Mouse (Mus musculus) intestine, postnatal 0 days (tissue): ENCODE data around the gene Dnal4. TPM values are rescaled to one million over a fixed set of nuclear protein-coding genes. Genes with fewer than 3 reads are reported as not detected.
A peak's percentile ranks its signal among the peaks of the same experiment; 100 is the strongest.

ENCODE experiments used
- ATAC-seq: fragments of 200-750 bp; cut with Nextera tagmentation; 2 replicates; pipeline ENCODE4 v1.8.0; 2017; ENCODE audit warnings: mild to moderate bottlenecking, moderate TSS enrichment, moderate library complexity
- H3K27ac ChIP-seq: fragments of 300-500 bp; sonication (generic); 2 replicates; pipeline ENCODE4 v1.5.1; 2014; ENCODE audit warnings: mild to moderate bottlenecking, low read depth, low read length, moderate library complexity
- H3K27me3 ChIP-seq: fragments of 300-500 bp; sonication (generic); replicated peaks from 2 replicates; pipeline ENCODE4 v1.6.1; 2014; ENCODE audit warnings: low read length, mixed read lengths; ENCODE audit not compliant: control insufficient read depth, insufficient read depth
- H3K36me3 ChIP-seq: fragments of 300-500 bp; sonication (generic); 2 replicates; pipeline ENCODE4 v1.6.1; 2014; ENCODE audit warnings: mild to moderate bottlenecking, moderate library complexity; ENCODE audit not compliant: control insufficient read depth, insufficient read depth
- H3K4me1 ChIP-seq: fragments of 300-500 bp; sonication (generic); replicated peaks from 2 replicates; pipeline ENCODE4 v1.6.1; 2014; ENCODE audit warnings: antibody characterized with exemption, low read length, mixed read lengths; ENCODE audit not compliant: control insufficient read depth, insufficient read depth
- H3K4me2 ChIP-seq: fragments of 300-500 bp; sonication (generic); replicated peaks from 2 replicates; pipeline ENCODE4 v1.6.1; 2014; ENCODE audit warnings: low read depth, mild to moderate bottlenecking, moderate library complexity
- H3K4me3 ChIP-seq: fragments of 300-500 bp; sonication (generic); 2 replicates; pipeline ENCODE4 v1.5.1; 2014; ENCODE audit warnings: low read depth, low read length
- H3K9ac ChIP-seq: fragments of 300-500 bp; sonication (generic); 2 replicates; pipeline ENCODE4 v1.6.1; 2014; ENCODE audit warnings: mild to moderate bottlenecking, low read depth, low read length
- H3K9me3 ChIP-seq: fragments of 300-500 bp; sonication (generic); 2 replicates; pipeline ENCODE4 v1.6.1; 2016; ENCODE audit warnings: mixed run types; ENCODE audit not compliant: control insufficient read depth
- CTCF ChIP-seq: sonication (generic); IDR thresholded peaks from 2 replicates; pipeline ENCODE4 v1.5.1; 2016; ENCODE audit warnings: low read depth, mild to moderate bottlenecking, control low read depth, antibody characterized with exemption, moderate library complexity
- WGBS: fragments of 180-500 bp; shearing (Covaris S2); extraction: QIAGEN DNeasy Blood & Tissue Kit; methylation state at CpG from one replicate; pipeline ENCODE4 v1.1.7; 2014; 5-methylcytosine and 5-hydroxymethylcytosine counted together
- polyA plus RNA-seq: library from polyadenylated mRNA; unstranded; fragments of >200 nt; fragmentation: Nextera tagmentation; extraction: Ambion mirVana; gene quantifications from 2 replicates; pipeline ENCODE4 v1.2.1, GENCODE M21; 2015

The Dnal4 gene
- polyA plus RNA-seq, 1 experiment from 2014 or later, result 19.5 TPM

- TF ChIP-seq CTCF, result no peak
- H3K9me3 ChIP-seq, result no peaks in the 10 kb centered on the region
- no peak overlapping the region for H3K27ac ChIP-seq
- no peak overlapping the region for H3K4me2 ChIP-seq
- H3K9ac ChIP-seq, result no peak overlapping the region
- 74% methylated on average over 10 of the region's 10 CpGs for WGBS
- H3K36me3 ChIP-seq, result peaks cover 17% of the 10 kb centered on the region
- H3K4me1 ChIP-seq, result no peaks in the 10 kb centered on the region
- H3K27me3 ChIP-seq, result no peaks in the 10 kb centered on the region
- ATAC-seq, result no peak
- no peak overlapping the region for H3K4me3 ChIP-seq
These were observed 11.0 kb downstream of the Dnal4 start for GRCm38 (mm10) chr15:79766586-79767071.

GRCm38 (mm10) chr15:79766168-79766567 is 11.5 kb downstream of the Dnal4 start:
- no peak for ATAC-seq
- no peak overlapping the region for H3K27ac ChIP-seq
- H3K9me3 ChIP-seq, result no peaks in the 10 kb centered on the region
- no peak overlapping the region for H3K9ac ChIP-seq
- no peaks in the 10 kb centered on the region for H3K4me1 ChIP-seq
- no peak overlapping the region for H3K4me3 ChIP-seq
- no peak overlapping the region for H3K4me2 ChIP-seq
- WGBS, result 62% methylated on average over 9 of the region's 10 CpGs
- TF ChIP-seq CTCF, result no peak
- peaks cover 21% of the 10 kb centered on the region for H3K36me3 ChIP-seq
- H3K27me3 ChIP-seq, result no peaks in the 10 kb centered on the region

- Histone ChIP-seq H3K4me1 (no peaks in the 10 kb centered on the region), H3K36me3 (peaks cover 23% of the 10 kb centered on the region), H3K4me3 (no peak overlapping the region), H3K27ac (no peak overlapping the region), H3K9me3 (no peaks in the 10 kb centered on the region), H3K4me2 (no peak overlapping the region), H3K27me3 (no peaks in the 10 kb centered on the region), H3K9ac (no peak overlapping the region)
- 59% methylated on average over 2 of the region's 2 CpGs for WGBS
- no peak for TF ChIP-seq CTCF
- peak; percentile 52 for ATAC-seq
These were observed 12.3 kb downstream of the Dnal4 start for GRCm38 (mm10) chr15:79765361-79765760.

- H3K9ac ChIP-seq, result no peak overlapping the region
- ATAC-seq, result no peak
- peaks cover 23% of the 10 kb centered on the region for H3K36me3 ChIP-seq
- WGBS, result 79% methylated on average over 11 of the region's 11 CpGs
- no peak overlapping the region for H3K4me3 ChIP-seq
- no peak for TF ChIP-seq CTCF
- H3K27ac ChIP-seq, result no peak overlapping the region
- no peaks in the 10 kb centered on the region for H3K9me3 ChIP-seq
- H3K27me3 ChIP-seq, result no peaks in the 10 kb centered on the region
- no peak overlapping the region for H3K4me2 ChIP-seq
- no peaks in the 10 kb centered on the region for H3K4me1 ChIP-seq
These were observed 12.9 kb downstream of the Dnal4 start for GRCm38 (mm10) chr15:79764539-79765267.

GRCm38 (mm10) chr15:79763601-79764246 is 13.9 kb downstream of the Dnal4 start:
- Histone ChIP-seq H3K27me3 (no peaks in the 10 kb centered on the region), H3K9ac (no peak overlapping the region), H3K4me1 (no peaks in the 10 kb centered on the region), H3K4me2 (no peak overlapping the region), H3K27ac (no peak overlapping the region), H3K4me3 (no peak overlapping the region), H3K36me3 (peaks cover 23% of the 10 kb centered on the region), H3K9me3 (no peaks in the 10 kb centered on the region)
- TF ChIP-seq CTCF, result 0 out of 2 replicates have a peak, but pooled peaks have one; percentile 6
- 86% methylated on average over 7 of the region's 7 CpGs for WGBS
- no peak for ATAC-seq

- no peak overlapping the region for H3K9ac ChIP-seq
- no peak overlapping the region for H3K27ac ChIP-seq
- H3K4me3 ChIP-seq, result no peak overlapping the region
- H3K27me3 ChIP-seq, result no peaks in the 10 kb centered on the region
- ATAC-seq, result no peak
- no peaks in the 10 kb centered on the region for H3K4me1 ChIP-seq
- no peaks in the 10 kb centered on the region for H3K9me3 ChIP-seq
- 88% methylated on average over 9 of the region's 9 CpGs for WGBS
- peaks cover 23% of the 10 kb centered on the region for H3K36me3 ChIP-seq
- no peak overlapping the region for H3K4me2 ChIP-seq
- TF ChIP-seq CTCF, result no peak
These were observed 14.6 kb downstream of the Dnal4 start for GRCm38 (mm10) chr15:79763001-79763400.
